Mouse (Mus musculus): ENCODE results near the gene Pmm1. TPM values are rescaled to one million over a fixed set of nuclear protein-coding genes. Genes with fewer than 3 reads are reported as not detected.

Gene Pmm1
- polyA plus RNA-seq, 1 experiment from 2014 or later: 108 TPM

Other genes starting within 250 kb of the Pmm1 start
- gene Zc3h7b, start 215.9 kb downstream of the Pmm1 start, polyA plus RNA-seq (2015; fragmentation: Nextera tagmentation; extraction: Ambion mirVana): 47.6 and 49.8 TPM in 2 replicates
- 154 and 157 TPM in 2 replicates for gene Rangap1, start 215.4 kb downstream of the Pmm1 start, polyA plus RNA-seq (2015; fragmentation: Nextera tagmentation; extraction: Ambion mirVana)
- 23.7 and 25.3 TPM in 2 replicates for gene Tef, start 158.5 kb downstream of the Pmm1 start, polyA plus RNA-seq (2015; fragmentation: Nextera tagmentation; extraction: Ambion mirVana)
- 17.4 and 17.7 TPM in 2 replicates for gene Tob2, start 102.1 kb downstream of the Pmm1 start, polyA plus RNA-seq (2015; fragmentation: Nextera tagmentation; extraction: Ambion mirVana)
- 119 and 123 TPM in 2 replicates for gene Phf5a, start 89.0 kb downstream of the Pmm1 start, polyA plus RNA-seq (2015; fragmentation: Nextera tagmentation; extraction: Ambion mirVana)
- 282 and 287 TPM in 2 replicates for gene Aco2, start 88.6 kb downstream of the Pmm1 start, polyA plus RNA-seq (2015; fragmentation: Nextera tagmentation; extraction: Ambion mirVana)
- 87.3 and 92.0 TPM in 2 replicates for gene Polr3h, start 34.7 kb downstream of the Pmm1 start, polyA plus RNA-seq (2015; fragmentation: Nextera tagmentation; extraction: Ambion mirVana)
- 213 and 253 TPM in 2 replicates for gene Csdc2, start 24.2 kb downstream of the Pmm1 start, polyA plus RNA-seq (2015; fragmentation: Nextera tagmentation; extraction: Ambion mirVana)
- not detected in 2 replicates for gene 1700029P11Rik, start 19.6 kb upstream of the Pmm1 start, polyA plus RNA-seq (2015; fragmentation: Nextera tagmentation; extraction: Ambion mirVana)
- 40.8 and 43.4 TPM in 2 replicates for gene Xrcc6, start 26.9 kb upstream of the Pmm1 start, polyA plus RNA-seq (2015; fragmentation: Nextera tagmentation; extraction: Ambion mirVana)
- gene Desi1, start 72.9 kb upstream of the Pmm1 start, polyA plus RNA-seq (2015; fragmentation: Nextera tagmentation; extraction: Ambion mirVana): 52.6 and 55.1 TPM in 2 replicates
- gene Snu13, start 86.7 kb upstream of the Pmm1 start, polyA plus RNA-seq (2015; fragmentation: Nextera tagmentation; extraction: Ambion mirVana): 237 and 238 TPM in 2 replicates
- gene 4930407I10Rik, start 98.2 kb upstream of the Pmm1 start, polyA plus RNA-seq (2015; fragmentation: Nextera tagmentation; extraction: Ambion mirVana): not detected in 2 replicates
- 0.08 and 0.09 TPM in 2 replicates for gene Mei1, start 109.1 kb upstream of the Pmm1 start, polyA plus RNA-seq (2015; fragmentation: Nextera tagmentation; extraction: Ambion mirVana)
- gene Ccdc134, start 167.0 kb upstream of the Pmm1 start, polyA plus RNA-seq (2015; fragmentation: Nextera tagmentation; extraction: Ambion mirVana): 11.6 and 12.0 TPM in 2 replicates
- 204 and 209 TPM in 2 replicates for gene Srebf2, start 186.3 kb upstream of the Pmm1 start, polyA plus RNA-seq (2015; fragmentation: Nextera tagmentation; extraction: Ambion mirVana)